Mouse (Mus musculus) thymus, postnatal 10 days (tissue): ENCODE measurements around the gene Slc25a48.

ENCODE experiments used
- DNase-seq, 2 experiments: peaks; one replicate each; pipeline ENCODE4 v3.0.0; 2021; ENCODE audit warnings: low spot score in 2 of 2

Gene Slc25a48

DNA sequence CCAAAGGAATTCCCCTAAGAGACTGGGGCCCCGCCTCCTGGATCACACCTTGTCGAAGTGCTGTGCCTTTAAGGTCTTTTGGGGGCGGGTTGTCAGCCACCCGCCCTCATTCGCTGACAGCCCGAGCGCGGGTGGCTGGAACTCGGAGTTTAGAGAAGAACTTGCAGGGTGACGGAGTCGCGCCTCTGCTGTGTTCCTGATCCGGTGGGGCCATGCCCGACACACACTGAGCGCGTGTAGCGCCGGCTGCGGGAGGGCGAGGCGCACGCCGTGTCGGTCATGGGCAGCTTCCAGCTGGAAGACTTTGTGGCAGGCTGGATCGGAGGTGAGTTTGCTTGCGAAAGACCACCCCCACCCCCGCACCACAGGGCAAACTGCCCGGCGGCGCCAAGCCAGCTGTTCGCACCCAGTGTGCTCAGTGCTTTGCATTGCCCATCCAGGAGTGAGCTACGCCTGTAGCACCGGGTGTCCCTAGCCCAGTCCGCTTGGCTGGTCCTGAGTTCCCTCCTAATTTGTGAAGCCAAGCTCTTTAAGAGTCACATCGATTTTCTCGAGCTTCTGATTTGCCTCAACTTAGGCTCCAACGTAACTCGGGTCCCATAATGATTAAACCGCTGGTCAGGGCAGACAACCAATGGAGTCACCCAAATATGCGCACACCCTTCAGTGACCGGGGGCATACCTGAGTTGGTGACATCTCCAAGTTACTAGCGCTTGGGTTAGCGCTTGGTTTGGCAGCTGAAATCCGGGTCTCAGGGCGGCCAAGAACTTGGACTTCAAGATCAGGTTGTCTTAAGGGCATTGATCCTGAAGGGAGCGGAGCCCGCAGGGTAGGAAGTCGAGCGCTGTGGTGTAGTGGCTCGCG is at the start of gene Slc25a48:
Slc25a48 (plus strand) TSS at position 145 of the 865 bp plus-strand sequence.
- no peak for DNase-seq

DNA sequence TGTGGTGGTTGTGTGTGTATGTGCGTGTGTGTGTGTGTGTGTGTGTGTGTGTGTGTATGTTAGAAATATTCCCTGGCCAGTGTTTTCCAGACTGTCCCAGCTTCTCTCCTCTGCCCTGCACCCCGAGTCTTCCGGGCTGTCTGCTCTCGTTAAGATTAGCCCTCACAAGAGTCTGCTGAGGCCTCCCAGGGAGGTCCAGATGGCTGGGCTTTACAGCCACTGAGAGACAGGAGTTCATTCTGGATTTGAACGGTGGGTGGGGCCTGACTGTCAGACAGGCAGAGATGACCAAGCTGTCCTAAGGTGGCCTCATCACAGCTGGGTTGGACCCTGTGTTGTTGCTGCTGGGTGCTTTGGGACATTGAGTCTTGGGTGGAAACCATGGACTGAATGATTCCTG is 40.6 kb upstream of the Slc25a48 start:
- no peak for DNase-seq

DNA sequence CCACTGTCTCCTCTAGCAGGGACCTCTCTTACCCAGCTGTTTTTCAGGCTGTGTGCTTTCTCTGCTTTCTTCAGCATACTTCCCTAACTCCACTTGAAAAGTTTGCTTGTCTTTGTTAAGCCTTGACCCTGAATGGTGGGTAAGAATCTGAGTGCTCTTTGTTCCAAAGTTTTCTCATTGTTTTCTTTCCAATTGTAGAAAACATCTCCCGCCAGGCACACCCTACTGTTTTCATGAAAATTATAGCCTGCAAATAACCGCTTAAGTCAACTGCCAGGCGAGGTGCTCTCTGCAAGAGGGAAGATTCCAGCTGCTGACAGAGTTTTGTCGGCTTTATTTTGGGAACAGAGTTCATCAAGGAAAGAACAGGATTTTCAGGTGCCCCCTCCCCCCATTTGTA is 37.0 kb upstream of the Slc25a48 start:
- DNase-seq, result no peak

DNA sequence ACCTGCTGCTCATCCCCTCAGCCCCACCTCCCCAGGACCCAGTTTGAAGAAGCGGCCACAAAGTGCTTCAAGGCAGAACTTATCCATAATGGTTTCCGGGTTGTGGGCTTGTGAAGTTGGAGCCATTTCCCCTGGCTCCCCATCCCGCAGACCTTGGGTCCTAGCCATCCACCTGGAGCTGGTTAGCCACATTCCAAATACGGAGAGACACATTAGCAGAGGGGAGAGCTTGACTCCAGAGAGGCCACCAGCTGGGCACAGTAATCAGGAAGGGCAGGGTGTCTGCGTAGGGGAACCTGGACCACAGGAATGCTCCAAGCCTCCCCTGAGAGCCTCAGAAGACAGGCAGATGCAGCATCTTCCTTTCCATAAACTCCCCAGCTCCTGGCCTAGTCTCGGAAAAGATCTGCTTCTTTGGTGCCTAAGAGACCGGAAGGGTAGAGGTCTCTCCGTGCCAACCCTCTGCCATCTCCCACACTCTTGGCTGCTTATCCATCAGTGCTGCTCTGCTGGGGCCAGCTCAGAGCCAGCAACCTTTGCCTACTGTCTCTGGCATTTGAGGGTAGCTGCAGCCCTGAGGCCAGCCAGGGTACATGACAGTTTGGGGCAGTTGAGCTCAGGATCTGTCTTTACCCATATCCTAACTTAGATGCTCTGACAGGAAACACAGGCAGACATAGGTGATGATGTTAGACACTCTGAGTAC is 34.6 kb upstream of the Slc25a48 start:
- DNase-seq, result no peak

DNA sequence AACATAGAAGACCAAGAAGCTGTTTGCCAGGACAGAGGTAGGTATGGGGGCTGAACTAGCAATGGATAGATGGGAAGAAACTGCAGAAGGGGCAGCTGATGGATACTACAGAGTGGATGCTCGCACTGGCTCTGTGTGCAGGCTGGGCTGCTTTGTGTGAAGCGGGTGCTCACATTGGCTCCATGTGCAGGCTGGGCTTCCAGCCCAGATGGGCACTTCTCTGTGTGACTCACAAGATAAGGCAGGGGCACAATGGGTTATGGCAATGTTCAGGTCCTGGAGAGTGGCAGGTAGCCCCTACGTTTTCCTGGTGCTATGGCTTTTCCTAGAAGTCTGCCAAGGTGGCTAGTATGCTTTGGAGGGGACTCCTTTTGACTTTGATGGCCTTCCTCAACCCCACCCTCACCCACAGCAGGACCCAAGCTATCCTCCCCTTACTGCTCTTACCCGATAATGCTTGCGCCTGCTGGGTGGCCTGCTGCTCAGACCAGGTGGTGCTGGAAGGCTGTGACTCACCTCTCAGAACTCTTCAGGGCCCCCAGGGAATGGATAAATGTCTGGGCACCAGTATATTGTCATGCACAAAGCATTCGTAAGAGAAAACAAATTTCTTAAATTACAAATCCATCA is 33.5 kb upstream of the Slc25a48 start:
- DNase-seq, result no peak

DNA sequence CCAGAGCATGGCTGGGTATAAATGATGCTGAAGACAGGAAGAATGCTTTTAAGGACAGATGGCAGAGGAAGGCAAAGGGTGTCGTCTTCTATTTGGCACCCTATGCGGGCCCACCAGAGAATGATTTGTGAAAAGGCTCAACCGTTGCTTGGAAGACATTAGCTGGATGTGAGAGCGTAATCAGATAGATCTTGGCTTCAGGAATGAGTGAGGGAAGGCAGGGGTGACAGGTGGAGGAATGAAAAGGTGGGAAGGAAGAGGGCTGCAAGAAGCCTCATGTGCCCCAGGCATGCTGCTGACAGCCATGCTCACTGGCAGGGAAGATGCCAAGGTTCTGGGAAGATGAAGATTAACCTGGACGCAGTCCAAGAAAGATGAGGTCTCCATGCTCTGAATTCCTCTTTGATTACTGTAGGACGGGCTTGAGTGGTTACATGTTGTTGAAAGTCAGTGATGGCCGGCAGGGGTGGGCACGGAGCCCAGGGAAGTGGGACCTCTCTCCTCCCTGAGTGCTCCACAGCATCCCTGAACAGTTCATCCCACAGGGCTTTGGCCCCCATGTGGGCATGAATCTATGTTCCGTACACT is 25.8 kb upstream of the Slc25a48 start:
- DNase-seq, result no peak

DNA sequence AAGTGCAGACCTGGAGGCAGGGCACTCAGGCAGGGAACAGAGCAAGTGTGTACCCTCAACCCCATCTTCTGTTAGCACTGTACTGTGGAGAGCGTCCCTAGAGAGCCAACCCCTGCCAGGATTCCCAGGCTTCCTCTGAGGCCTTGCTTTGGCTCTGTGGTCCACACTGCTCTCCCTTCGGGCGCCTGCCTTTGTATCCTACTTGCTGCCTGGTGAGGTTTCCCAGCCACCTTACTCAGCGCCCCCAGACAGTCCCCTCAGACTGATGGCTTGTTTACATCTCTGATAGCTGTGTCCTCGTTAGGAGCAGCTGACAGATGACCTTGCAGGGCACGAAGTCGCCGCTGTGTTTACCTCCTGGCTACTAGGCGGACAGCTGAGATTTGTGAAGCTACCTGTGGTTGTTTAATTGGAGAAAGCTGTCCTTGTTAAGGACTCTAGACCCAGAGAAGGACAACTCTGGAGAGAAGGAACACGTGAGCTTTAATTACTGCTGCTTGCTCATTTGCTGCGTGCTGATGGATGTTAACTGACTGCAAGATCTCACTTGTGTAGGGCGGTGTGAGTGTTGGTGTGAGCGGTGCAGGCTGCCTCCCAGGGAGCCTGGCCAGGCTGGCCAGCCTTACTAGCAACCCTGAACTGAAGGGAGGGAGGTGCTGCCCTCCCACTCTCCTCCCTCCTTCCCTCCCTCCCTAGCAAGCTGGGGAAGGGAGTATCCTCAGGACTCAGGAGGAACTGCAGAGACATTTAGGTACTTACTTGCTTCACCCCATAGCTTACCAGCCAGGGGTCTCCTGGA is 19.3 kb upstream of the Slc25a48 start:
- DNase-seq, result no peak

DNA sequence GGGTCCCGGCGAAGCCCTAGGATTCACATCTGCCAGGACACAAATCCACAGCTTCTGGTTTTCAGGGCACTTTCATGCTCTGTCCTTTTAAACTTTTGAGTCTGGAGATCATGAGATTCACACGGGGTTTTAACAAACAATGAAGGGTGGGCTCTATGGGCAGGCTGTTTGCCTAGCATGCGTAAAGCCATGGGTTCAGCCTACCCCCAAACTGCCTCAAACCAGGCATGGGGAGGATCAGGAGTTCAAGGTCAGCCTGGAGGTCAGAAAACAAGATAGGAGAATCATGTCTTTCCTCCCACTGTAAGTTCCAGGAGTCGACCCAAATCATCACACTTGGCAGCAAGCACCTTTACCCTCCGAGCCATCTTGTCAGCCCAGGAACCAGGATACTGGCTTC is 18.6 kb upstream of the Slc25a48 start:
- DNase-seq, result no peak

DNA sequence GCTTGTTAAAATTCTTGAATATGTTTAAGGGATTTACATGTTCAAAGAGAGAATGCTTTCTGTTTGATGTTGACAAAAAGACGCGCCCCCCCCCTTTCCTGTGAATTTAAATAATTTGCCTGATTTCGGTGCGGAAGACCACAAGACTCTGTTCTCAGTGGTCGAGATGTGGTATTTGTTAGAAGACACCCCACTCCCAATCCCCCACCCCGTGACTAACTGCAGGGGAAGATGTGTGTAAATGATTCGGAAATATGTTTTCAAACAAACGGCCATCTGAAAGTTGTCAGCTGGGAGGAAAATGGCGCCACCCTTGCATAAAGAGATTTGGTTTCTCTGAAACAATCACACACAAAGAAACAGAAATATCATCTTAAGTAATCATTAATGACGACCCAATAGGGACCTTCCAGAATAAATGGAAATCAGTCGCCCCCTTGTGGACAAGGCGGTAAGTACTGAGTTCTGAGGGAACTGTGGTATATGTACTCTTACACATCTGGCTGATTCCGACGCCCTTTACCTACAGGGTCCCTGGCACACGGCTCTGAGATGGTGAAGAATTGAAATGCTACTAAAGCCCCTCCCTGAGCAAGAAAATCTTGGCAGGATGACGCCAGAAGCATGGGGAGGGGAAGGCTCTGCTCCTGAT is 16.0 kb upstream of the Slc25a48 start:
- peak in 1 of 2 experiments; percentile 37 for DNase-seq

DNA sequence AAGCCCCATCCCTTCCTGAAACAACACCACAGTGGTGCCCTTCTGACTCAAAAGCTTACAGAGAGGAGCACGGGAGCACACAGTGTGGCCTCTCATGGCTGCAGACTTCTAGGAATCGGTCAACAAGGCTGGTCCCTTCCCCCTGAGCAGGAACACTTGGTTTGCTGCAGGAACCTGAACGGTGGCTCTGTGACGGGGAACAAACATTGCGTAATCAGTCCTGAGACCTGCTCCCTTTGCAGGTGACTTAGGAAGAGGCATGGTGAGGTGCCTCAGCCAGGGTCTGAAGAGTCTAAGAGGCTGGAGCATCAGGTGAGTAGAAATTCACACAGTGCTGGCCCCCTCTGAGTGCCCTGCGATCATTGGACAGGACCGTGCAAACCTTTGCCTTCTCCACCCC is 12.2 kb upstream of the Slc25a48 start:
- DNase-seq, result no peak

DNA sequence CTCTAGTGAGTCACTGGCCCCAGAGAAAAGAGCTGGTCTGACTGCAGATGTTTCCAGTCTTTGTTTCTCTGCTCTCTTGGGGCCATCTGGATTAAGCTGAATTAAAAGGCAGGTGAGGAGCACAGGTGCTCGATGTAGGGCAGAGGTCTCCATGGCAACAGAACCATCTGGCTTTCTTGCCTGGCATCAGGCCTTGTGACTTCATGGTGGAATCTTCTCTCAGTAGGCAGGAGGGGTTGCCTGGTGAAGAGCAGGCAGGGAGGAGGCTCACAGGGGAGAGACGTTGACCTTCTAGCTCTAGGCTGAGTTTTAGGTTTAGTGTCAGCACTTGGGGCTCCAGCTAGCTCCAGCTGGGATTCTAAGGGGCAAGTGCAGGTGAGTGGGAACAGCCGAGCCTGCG is 11.8 kb upstream of the Slc25a48 start, which contains the start of gene Gm3045:
Gm3045 (plus strand) TSS at position 230 of the 400 bp plus-strand sequence.
- DNase-seq, result no peak

DNA sequence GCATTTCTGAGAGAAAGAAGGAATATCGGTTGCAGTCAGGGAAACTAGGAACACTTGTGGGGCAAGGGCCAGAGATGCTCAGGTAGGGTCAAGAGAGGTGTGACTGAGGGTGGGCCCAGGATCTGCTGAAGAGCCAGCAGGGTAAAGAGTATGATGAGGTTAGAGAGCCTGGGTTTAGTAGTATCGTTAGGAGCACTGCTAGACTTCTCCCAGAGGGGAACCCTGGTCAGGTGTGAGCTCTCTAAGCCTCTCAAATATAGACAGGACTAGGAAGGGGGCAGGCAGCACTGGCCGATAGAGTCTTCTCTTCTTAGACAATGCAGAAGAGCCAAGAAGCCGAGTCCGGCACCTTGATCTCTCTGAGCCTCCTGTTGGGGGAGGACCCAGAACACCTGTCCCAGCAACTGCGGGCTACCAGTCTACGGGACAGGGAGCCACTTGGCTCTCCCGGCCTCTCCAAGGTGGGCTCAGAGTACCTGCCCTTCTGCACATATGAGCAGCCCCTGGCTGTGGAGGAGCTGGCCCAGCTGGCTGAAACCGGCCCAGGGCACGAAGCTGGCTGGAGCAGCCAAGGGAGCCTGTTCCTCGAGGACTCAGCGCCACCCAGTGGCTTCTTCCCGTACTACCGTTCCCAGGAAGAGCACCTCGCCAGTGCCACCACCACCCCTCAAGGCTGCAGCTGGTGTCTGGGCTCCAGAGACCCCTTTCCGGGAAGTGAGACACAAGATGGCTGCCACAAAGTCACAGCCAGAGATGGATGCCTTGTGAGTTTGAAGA is 9.2 kb upstream of the Slc25a48 start:
- DNase-seq, result peak; percentile 10 to 57

DNA sequence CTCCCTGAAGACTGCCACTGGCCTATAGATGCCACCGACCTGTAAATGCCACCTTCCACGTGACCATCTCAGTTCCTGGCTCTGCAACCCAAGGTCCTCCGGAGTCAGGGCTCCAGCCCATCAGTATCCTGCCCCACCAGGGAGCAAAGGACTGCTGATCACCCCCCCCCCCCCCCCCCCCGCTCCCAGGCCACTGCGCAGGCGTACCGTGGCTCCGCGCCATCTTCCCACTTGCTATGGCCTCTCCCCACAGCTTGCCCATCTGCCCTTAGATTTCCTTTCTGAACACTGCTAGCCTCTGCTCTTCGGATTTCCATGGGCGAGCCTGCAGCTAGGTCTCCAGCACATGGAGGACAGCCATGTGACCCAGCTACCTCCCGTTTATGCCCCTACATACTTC is 5.7 kb upstream of the Slc25a48 start:
- DNase-seq, result no peak

DNA sequence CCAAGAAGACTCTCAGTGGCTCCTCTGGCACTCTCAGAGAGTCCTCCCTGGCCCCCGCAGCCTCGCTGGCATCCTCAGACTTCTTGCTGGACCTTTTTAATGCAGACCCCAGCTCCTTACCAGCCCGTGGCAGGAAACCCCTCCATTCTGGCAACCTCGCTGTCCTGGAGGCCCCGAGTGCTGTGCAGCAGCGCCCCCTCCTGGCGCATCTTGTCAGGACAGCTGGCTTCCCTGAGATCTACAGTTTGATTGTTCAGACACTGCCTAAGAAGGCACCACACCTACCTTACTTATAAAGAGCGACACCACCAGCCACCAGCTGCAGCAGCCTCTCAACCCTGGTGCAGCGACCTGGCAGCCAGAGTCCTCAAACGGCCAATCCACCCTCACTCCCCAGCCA is 4.7 kb upstream of the Slc25a48 start:
- peak; percentile 24 to 70 for DNase-seq

DNA sequence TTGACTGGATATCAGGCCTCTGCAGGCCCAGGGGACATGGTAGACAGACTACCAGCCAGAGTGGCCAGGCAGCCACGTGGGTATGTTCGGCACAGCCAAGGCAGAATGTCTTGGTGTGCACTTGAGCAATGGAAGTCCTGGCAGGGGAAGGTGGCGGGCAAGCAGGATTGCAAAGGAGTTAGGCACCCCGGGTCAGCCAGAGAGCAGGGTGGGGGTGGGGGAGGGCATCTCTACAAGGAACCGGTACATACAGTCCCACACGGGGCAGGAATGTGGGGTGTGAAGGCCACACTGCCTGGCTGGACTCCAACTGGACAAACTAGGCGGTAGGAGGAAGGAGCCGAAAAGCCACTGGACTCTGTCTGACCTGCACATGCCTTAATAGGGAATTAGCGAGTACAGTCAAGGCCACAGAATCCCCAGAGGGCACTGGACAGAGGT is 3.8 kb upstream of the Slc25a48 start:
- DNase-seq, result no peak

DNA sequence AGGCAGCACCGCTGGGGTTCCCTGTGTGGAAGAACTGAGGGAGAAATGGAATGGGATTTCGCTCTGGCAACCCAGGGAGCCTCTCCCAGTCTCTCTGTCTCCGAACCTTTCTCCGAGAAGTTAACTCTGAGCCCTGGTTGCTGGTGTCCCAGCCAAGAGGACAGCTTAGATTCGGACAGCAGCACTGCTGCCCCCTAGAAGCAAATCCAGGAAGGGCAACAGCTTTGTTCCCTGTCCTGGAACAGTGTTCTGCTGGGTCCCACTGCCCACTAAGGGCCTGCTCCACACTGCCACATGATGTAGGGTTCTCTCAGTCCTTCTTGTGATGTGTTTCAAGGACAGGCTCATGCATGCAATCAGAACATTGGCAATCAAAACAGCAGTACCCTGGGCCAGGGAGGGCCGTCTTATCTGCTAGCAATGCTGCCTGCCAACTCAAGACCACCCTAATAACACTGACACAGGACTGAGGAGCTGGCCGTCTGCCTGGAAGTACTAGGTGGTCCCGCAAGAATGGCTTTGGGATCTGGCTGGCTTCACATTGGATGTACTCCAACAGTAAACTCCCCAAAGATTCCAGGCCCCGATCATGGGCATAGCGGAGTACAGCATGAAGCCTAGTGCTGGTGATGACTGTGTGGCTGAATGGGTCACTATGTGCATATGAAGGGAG is 2.4 kb upstream of the Slc25a48 start:
- DNase-seq, result no peak

DNA sequence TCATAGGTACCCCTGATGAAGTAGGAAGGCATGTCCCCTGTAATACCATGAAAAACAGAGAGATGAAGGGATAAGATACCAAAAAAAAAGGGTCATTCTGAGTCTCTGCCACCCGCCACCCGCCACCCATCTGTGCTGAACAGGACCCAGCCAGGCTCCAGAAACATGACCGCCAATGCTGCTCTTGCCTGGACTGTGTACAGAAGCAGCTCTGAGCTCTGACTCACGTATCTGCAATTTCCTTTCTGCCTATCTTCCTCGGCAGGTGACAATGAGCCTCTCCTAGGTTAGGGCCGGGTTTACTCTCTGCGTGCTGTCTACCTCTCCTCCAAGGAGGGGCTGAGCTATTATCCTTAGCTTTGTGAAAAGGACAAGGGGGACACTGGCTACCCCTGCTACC is 5.3 kb downstream of the Slc25a48 start:
- no peak for DNase-seq

DNA sequence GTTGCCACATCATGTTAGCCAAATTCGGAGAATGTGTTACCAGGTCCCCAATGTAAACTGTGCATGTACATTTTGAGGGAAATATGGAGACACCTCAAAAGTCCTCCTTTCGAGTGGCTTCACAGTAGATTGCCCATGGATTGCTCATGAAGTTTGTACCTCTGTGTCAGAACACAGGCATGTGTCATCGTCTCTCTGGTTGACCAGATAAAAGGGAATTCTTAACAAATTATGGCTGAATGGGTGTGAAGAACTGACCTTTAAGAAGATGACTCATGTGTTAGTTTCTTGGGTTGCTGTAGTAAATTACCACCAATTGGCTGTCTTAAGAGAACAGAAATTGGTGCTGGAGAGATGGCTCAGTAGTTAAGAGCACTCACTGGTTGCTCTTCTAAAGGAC is 6.0 kb downstream of the Slc25a48 start:
- DNase-seq, result no peak

DNA sequence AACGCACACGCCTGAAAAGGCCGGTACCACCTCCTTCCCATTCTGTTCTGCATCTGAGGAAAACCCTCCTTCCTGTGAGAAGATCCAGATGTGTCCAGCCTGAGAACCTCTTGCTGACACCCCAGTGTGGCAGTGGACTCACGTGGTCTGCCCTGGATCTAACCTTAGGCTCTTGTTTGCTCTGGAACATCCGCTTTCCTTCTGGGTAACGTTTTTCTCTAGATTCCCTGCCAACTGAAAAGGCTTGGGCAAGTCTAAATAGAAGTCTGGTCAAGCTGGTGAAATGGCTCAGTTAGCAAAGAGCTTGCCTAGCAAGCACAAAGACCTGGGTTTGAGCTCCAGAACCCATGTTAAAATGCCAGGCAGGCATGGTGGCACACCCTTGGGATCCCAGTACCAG is 6.8 kb downstream of the Slc25a48 start:
- no peak for DNase-seq
